Mouse (Mus musculus): ENCODE results near the gene Ddx50.

DNA sequence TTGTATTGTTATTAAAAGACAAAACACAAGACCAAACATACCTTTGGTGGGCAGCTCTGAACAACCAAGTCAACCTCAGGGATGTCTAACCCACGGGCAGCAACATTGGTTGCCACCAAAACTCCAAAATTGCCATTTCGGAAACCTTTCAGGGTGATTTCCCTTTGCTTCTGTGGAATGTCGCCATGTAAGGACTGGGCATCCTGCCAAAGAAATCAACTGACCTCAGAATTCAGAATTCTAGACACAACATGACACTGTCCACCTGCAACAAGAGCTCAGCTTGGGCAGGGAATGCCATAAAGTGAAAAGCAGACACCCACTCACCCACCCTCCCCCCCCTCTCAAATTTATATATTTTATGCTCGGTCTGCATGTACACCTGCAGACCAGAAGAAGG is 62.4 kb downstream of the Ddx50 start:
- no peak for TF ChIP-seq CTCF (IDR thresholded peaks at IDR 0.05; ENCODE audit: low read depth)
- no peak for TF ChIP-seq EP300 (IDR thresholded peaks at IDR 0.05; ENCODE audit: low read depth)
